Comparison of ENCODE assay signal across 15 mouse cellular contexts in genomic region chr7:110268511-110268910, GRCm38 (mm10).
"Had no signal": no experiment of that assay in that cellular context is flagged by ENCODE, and none has a peak within 500 bp of the region (broad histone marks: within the 10 kb centered on the region; RNA-seq: fewer than 3 reads in every experiment).

No protein-coding gene starts in this region.

- H3K9me3 ChIP-seq: kidney, embryonic 15.5 days; limb, embryonic 13.5 days; midbrain, embryonic 10.5 days; neural tube, embryonic 15.5 days had no signal

- H3K4me1 ChIP-seq: limb, embryonic 13.5 days; midbrain, embryonic 10.5 days; neural tube, embryonic 15.5 days had no signal

- H3K9ac ChIP-seq: kidney, embryonic 15.5 days; limb, embryonic 13.5 days; liver, embryonic 14.5 days; neural tube, embryonic 15.5 days had no signal

- DNase-seq: kidney, postnatal 14 days; left cerebral cortex, postnatal 4 days; lung, adult 18-20 months; lung, postnatal 36 days; midbrain, embryonic 14.5 days; right cerebral cortex, adult 18-20 months; right cerebral cortex, postnatal 25 days; thymus, adult 18-20 months; thymus, postnatal 14 days had no signal

- H3K4me3 ChIP-seq: kidney, embryonic 15.5 days; limb, embryonic 13.5 days; midbrain, embryonic 10.5 days; myocyte; neural tube, embryonic 15.5 days had no signal

- H3K27ac ChIP-seq: kidney, embryonic 15.5 days; limb, embryonic 13.5 days; liver, embryonic 14.5 days; midbrain, embryonic 10.5 days; neural tube, embryonic 15.5 days had no signal

- H3K36me3 ChIP-seq: neural tube, embryonic 15.5 days had no signal

- H3K27me3 ChIP-seq: kidney, embryonic 15.5 days; limb, embryonic 13.5 days; neural tube, embryonic 15.5 days had no signal

- H3K4me2 ChIP-seq: kidney, embryonic 15.5 days; limb, embryonic 13.5 days; neural tube, embryonic 15.5 days had no signal
